Mouse (Mus musculus) right cerebral cortex, adult 2 months (tissue): ENCODE measurements around the gene Slc12a8.
"Not testable (repeated sequence)": the region's sequence is repeated elsewhere in the genome, so short reads cannot be mapped to it uniquely, and the experiment has no call there.

ENCODE experiments used
- DNase-seq, 2 experiments: peaks; one replicate each; pipeline ENCODE4 v3.0.0; 2021 to 2022; ENCODE audit warnings: low spot score in 2 of 2

Gene Slc12a8

GRCm38 (mm10) chr16:33516807-33517565 is at the start of gene Slc12a8:
TSS of gene Slc12a8 (plus strand) at chr16:33517328.
- peak; percentile 65 to 67 for DNase-seq

DNA sequence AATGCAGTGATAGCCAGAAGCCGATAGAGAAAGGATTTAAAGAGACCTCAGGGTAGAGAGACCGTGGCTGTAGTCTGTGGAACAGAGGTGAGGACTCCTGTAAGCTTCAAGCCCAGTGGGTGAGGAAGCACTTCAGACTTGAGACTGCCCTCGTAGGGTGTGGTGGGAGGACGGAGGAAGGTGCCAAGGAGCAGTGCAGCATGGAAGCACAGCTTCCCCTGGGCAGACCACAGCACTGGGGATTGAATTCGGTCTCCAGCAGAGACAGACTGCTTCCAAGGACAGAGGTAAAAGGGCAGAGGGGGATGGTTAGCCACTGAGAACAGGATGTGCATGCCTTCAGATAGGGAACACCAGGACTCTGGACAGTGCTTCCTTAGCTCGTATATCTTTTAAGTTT is 49.7 kb upstream of the Slc12a8 start:
- DNase-seq: no peak

GRCm38 (mm10) chr16:33469973-33470372 is 47.2 kb upstream of the Slc12a8 start:
- no peak for DNase-seq

DNA sequence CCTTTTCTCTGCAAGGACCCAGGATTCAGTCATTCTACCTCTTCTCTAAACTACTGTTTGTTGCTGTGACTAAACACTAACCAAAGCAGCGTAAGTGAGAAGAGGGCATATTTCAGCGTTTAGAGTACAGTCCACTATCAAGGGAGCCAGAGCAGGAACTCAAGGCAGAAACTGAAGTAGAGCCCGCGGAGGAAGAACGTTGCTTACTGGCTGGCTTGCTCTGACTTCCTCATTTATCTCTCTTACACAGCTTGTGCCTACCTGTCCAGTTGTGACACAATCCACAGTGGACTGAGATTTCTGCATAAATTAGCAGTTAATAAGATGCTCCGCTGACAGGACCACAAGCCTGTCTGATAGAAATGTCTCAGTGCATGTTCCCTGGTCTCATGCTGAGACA is 42.7 kb upstream of the Slc12a8 start:
- no peak for DNase-seq

DNA sequence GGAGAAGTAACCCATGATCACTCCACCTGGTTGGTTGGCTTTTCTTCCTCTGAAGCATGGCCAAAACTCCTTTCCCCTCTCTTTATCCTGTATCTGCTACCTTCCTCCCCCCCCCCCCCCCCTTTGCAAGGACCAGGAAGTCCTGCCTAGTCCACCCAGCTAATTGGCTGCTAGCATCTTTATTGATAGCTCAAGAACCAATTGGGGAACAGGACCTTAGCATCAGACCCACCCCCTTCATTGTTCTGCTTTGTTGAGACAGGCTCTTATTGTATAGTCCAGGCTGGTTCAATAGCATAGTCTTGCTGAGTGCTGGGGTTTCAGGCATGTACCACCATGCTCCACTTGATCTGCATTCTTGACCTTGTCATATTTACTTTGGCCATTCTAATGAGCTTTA is 37.2 kb upstream of the Slc12a8 start:
- no peak for DNase-seq

DNA sequence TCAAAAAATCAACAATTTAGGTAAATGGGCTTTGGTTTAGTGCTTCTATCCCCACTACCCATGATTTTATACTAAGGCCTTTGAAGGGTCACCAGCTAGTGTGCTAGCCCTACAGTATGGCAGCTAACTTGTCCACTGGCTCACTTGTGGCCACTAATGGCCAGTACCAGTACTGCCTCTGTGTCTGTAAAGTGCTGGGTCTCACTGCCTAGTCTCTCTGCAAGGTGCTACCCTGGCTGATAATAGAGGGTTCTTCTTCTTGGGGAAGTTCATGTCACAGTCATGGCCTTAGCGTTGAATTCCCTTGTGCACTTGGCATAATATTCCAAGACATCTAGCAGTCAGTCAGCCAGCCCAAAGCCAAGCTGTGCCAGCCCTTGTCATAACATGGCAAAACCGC is 36.0 kb upstream of the Slc12a8 start:
- no peak for DNase-seq

GRCm38 (mm10) chr16:33482309-33482708 is 34.8 kb upstream of the Slc12a8 start:
- no peak for DNase-seq

- no peak for DNase-seq
These were observed 29.4 kb upstream of the Slc12a8 start for GRCm38 (mm10) chr16:33487709-33488108.

DNA sequence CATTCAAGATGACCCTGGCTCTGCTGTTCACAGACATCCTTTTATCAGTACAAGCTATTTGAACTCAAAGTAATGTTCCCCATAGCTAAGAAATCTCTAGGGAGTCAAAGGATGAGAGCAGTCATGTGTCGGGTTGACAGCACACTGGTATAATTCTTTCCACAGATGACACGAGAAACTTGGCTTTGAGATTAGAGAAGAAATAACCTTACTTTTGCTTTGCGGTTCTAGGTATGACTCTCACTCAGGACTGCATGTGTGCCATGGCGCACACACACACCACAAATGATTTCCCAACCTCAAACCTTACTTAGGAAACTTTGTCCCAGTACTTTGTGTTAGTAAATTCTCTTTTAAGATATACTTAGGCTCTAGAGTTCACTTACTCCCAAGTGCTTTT is 22.8 kb upstream of the Slc12a8 start:
- no peak for DNase-seq

GRCm38 (mm10) chr16:33508082-33508481 is 9.0 kb upstream of the Slc12a8 start:
- DNase-seq: no peak

GRCm38 (mm10) chr16:33509231-33509630 is 7.9 kb upstream of the Slc12a8 start:
- not testable (repeated sequence) for DNase-seq

GRCm38 (mm10) chr16:33510856-33511255 is 6.3 kb upstream of the Slc12a8 start:
- DNase-seq: not testable (repeated sequence)

DNA sequence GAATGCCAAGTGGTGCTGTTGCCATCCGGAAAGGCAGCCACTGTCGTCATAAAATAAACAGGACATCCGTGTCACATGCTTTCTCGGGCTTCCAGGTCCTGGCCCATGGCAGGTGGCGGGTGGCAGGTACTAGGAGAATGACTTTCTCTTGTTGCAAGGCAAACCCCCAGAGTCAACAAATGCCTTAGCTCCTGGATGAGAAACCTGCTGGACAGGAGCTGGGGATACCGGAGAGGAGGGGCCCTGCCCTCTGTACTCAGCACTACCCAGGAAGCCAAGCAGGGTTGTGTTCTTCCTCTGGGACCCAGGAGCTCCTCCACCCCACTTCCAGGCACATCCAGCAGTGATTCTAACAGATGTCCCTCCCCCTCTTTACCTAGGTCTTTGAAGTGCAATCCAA is 4.6 kb upstream of the Slc12a8 start:
- DNase-seq: no peak

GRCm38 (mm10) chr16:33517627-33518026 is 499 bp downstream of the Slc12a8 start:
- DNase-seq: no peak

DNA sequence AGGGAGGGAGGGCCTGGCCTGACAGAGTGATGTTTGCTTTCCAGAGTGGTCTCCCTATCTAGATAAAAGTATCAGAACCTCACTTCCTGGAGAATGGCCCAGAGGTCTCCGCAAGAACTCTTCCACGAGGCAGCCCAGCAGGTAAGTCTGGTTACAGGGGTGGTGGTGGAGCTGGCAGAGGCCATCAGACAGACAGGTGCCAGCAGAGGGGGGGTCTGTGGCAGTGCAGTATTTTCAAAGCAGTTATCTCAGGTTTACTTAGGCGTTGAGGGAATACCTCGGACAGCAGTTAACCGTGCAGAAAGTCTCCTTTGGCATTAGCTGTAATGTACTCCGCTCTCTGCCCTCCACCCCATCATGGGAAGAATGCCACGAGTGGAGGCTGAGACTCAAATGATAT is 1.1 kb downstream of the Slc12a8 start:
- no peak for DNase-seq

GRCm38 (mm10) chr16:33519916-33520568 is 2.9 kb downstream of the Slc12a8 start:
- no peak for DNase-seq

DNA sequence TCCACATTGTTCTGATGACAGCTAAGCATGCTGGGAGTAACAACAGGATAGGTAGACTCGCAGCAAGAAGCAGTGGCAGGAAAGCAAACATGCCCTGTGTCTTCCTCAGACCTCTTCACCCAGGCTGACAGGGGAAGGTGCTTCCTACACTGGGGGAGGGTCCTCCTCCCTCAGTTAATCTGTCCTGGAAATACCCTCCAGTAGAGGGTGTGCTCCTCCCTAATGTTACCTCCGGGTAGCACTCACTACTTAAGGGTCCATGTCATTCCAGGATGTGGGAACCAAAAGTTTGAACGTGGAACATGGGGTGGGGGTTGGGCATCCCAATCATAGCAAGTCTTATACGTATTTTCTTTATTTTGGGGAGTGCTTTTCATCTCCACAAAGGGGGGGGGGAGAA is 5.4 kb downstream of the Slc12a8 start:
- DNase-seq: no peak

- no peak for DNase-seq
These were observed 6.4 kb downstream of the Slc12a8 start for GRCm38 (mm10) chr16:33523571-33523970.

- no peak for DNase-seq
These were observed 12.7 kb downstream of the Slc12a8 start for GRCm38 (mm10) chr16:33529502-33530454.

DNA sequence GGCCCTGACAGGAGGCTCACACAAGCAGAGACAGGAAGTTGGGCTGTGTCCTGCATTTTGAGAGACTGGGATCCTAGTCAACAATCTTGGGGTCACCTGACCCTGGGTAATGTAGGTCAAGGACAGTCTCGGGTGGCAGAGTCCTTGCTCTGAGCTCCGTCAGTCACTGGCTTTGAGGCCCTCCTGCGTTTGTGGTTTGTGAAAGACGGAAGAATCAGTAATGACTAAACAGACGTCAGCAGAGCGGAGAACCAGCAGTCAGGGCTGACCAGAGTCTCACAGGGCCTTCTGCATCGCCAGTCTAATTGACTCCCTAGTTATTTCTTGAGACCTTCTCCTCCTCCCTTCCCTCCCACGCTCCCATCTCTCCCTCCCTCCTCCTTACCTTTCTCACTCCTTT is 14.1 kb downstream of the Slc12a8 start:
- DNase-seq: no peak

GRCm38 (mm10) chr16:33536456-33536855 is 19.3 kb downstream of the Slc12a8 start:
- DNase-seq: no peak

GRCm38 (mm10) chr16:33537499-33538225 is 20.5 kb downstream of the Slc12a8 start:
- DNase-seq: no peak
